Mouse (Mus musculus): ENCODE results near the gene Cdk11b.

- TF ChIP-seq CTCF (IDR thresholded peaks at IDR 0.05; ENCODE audit: control insufficient read depth, insufficient read depth, insufficient read length): no peak
- TF ChIP-seq MYOD1 (IDR thresholded peaks at IDR 0.05; ENCODE audit: control insufficient read depth, insufficient read length, low read depth): no peak
- no peak for TF ChIP-seq USF1 (IDR thresholded peaks at IDR 0.05; ENCODE audit: low read depth)
- no peak for TF ChIP-seq MAX (IDR thresholded peaks at IDR 0.05)
- TF ChIP-seq MYOG (IDR thresholded peaks at IDR 0.05; ENCODE audit: control insufficient read depth, extremely low read depth, insufficient read length): no peak
- no peak for TF ChIP-seq CEBPB (IDR thresholded peaks at IDR 0.05; ENCODE audit: low read depth)
- no peak for TF ChIP-seq FOSL1 (IDR thresholded peaks at IDR 0.05; ENCODE audit: insufficient read depth, low read length, poor library complexity, severe bottlenecking)
Measured at GRCm38 (mm10) chr4:155666903-155667302, 42.2 kb downstream of the Cdk11b start.
